In the genomic region with DNA sequence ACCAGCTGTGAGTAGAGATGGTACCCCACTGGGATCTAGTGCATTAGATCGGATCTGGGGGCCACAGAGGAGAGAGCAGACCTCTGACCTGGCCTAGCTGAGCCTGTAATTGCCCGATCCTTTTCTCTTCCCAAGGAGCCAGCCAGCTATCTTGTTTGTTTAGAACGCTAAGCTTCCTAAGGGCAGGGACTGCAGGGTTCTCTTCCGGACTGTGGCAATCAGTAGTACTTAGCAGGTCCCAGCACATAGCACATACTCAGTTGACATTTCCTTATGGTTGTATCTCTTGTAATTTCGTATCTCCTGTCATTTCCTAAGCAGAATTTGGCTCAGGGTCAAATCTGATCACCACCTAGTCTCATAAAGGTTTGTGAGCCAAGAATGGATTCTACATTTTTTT, we compare ENCODE assay signal across 27 mouse cellular contexts.
A peak's percentile ranks its signal among the peaks of the same experiment; 100 is the strongest.
DNase-seq lines count a peak whose midpoint lies in the region; ATAC-seq and TF ChIP-seq lines count a peak whose summit lies in the region.
"Had no signal": no experiment of that assay in that cellular context is flagged by ENCODE, and none has a peak within 500 bp of the region (broad histone marks: within the 10 kb centered on the region; RNA-seq: fewer than 3 reads in every experiment).

No protein-coding gene starts in this region.

- DNase-seq in liver, adult 2 months (ENCODE audit: extremely low read depth, low read depth, low spot score): peak; percentile 78
- DNase-seq in liver, embryonic 11.5 days (ENCODE audit: low spot score): no peak
- DNase-seq in lung, postnatal 10 days: peak; percentile 10
- no peak for DNase-seq in lung, adult 2 months
- no peak for DNase-seq in thymus, postnatal 14 days
- no peak for DNase-seq in natural killer cell, adult 2 months (ENCODE audit: low spot score in 2 of 2)
- DNase-seq: adrenal gland, adult 8-10 months; cerebellum, adult 8-10 months; cerebellum, postnatal 25 days; forebrain, postnatal 0 days; gastrocnemius, postnatal 10 days; kidney, adult 2 months; kidney, postnatal 4 days; midbrain, embryonic 14.5 days; retina, postnatal 1 day; right cerebral cortex, postnatal 14 days; thymus, adult 18-20 months; thymus, postnatal 36 days had no signal

- H3K4me3 ChIP-seq in liver, adult 2 months (ENCODE audit: insufficient read depth, low read depth, low read length): no peak overlapping the region
- H3K4me3 ChIP-seq in liver, embryonic 11.5 days (ENCODE audit: low read depth, low read length): no peak overlapping the region
- H3K4me3 ChIP-seq in lung, adult 2 months (replicated peaks; ENCODE audit: extremely low read depth, low read depth, low read length): no peak overlapping the region
- H3K4me3 ChIP-seq in liver, embryonic 15.5 days (replicated peaks): no peak overlapping the region
- H3K4me3 ChIP-seq: embryonic facial prominence, embryonic 10.5 days; embryonic facial prominence, embryonic 15.5 days; forebrain, embryonic 12.5 days; heart, embryonic 15.5 days; limb, embryonic 10.5 days; limb, embryonic 15.5 days; neural tube, embryonic 15.5 days had no signal

- no peaks in the 10 kb centered on the region for H3K36me3 ChIP-seq in liver, adult 2 months (ENCODE audit: control insufficient read depth, insufficient read depth, low read length)
- H3K36me3 ChIP-seq in liver, embryonic 11.5 days (ENCODE audit: control insufficient read depth, insufficient read depth, low read length): no peaks in the 10 kb centered on the region
- H3K36me3 ChIP-seq in liver, embryonic 15.5 days (replicated peaks): no peaks in the 10 kb centered on the region
- H3K36me3 ChIP-seq: embryonic facial prominence, embryonic 10.5 days; embryonic facial prominence, embryonic 15.5 days; forebrain, embryonic 12.5 days; heart, embryonic 15.5 days; limb, embryonic 10.5 days; limb, embryonic 15.5 days; neural tube, embryonic 15.5 days had no signal

- peaks cover 29% of the 10 kb centered on the region for H3K4me1 ChIP-seq in liver, adult 2 months (ENCODE audit: control insufficient read depth, insufficient read depth, low read length)
- peaks cover 15% of the 10 kb centered on the region; the same call in 1 of the 2 replicates for H3K4me1 ChIP-seq in liver, embryonic 11.5 days (replicated peaks; ENCODE audit: control insufficient read depth, insufficient read depth, low read length)
- peaks cover 28% of the 10 kb centered on the region for H3K4me1 ChIP-seq in lung, adult 2 months (ENCODE audit: control insufficient read depth, insufficient read depth, low read length)
- H3K4me1 ChIP-seq in liver, embryonic 15.5 days (replicated peaks): peaks cover 22% of the 10 kb centered on the region; the same call in 1 of the 2 replicates

- H3K27ac ChIP-seq in liver, adult 2 months (replicated peaks; ENCODE audit: insufficient read depth, low read depth, low read length): peak overlapping the region; percentile 50
- H3K27ac ChIP-seq in liver, embryonic 11.5 days (ENCODE audit: low read depth, low read length): no peak overlapping the region
- peak overlapping the region; percentile 66; the same call in 1 of the 2 replicates for H3K27ac ChIP-seq in liver, embryonic 15.5 days (replicated peaks)
- H3K27ac ChIP-seq: embryonic facial prominence, embryonic 10.5 days; embryonic facial prominence, embryonic 15.5 days; forebrain, embryonic 12.5 days; heart, embryonic 15.5 days; limb, embryonic 10.5 days; limb, embryonic 15.5 days; neural tube, embryonic 15.5 days had no signal

- H3K9ac ChIP-seq in liver, adult 2 months (ENCODE audit: low read depth, low read length): peak overlapping the region; percentile 10; the same call in 1 of the 2 replicates
- no peak overlapping the region for H3K9ac ChIP-seq in liver, embryonic 11.5 days (ENCODE audit: low read depth, low read length)
- H3K9ac ChIP-seq in liver, embryonic 15.5 days: no peak overlapping the region
- H3K9ac ChIP-seq: embryonic facial prominence, embryonic 15.5 days; forebrain, embryonic 12.5 days; forebrain, postnatal 0 days; heart, embryonic 15.5 days; limb, embryonic 15.5 days; neural tube, embryonic 15.5 days had no signal

- H3K4me2 ChIP-seq in liver, embryonic 11.5 days: no peak overlapping the region
- peak overlapping the region; percentile 33 for H3K4me2 ChIP-seq in liver, embryonic 15.5 days
- H3K4me2 ChIP-seq: embryonic facial prominence, embryonic 15.5 days; forebrain, embryonic 12.5 days; heart, embryonic 15.5 days; limb, embryonic 15.5 days; neural tube, embryonic 15.5 days had no signal

- no peaks in the 10 kb centered on the region for H3K9me3 ChIP-seq in liver, embryonic 11.5 days (ENCODE audit: control insufficient read depth, low read length)
- no peaks in the 10 kb centered on the region for H3K9me3 ChIP-seq in liver, embryonic 15.5 days (replicated peaks)
- H3K9me3 ChIP-seq: embryonic facial prominence, embryonic 10.5 days; embryonic facial prominence, embryonic 15.5 days; forebrain, embryonic 12.5 days; heart, embryonic 15.5 days; limb, embryonic 10.5 days; limb, embryonic 15.5 days; neural tube, embryonic 15.5 days had no signal

- no peaks in the 10 kb centered on the region for H3K27me3 ChIP-seq in liver, adult 2 months (ENCODE audit: control insufficient read depth, insufficient read depth, low read length)
- H3K27me3 ChIP-seq in liver, embryonic 11.5 days (replicated peaks; ENCODE audit: control insufficient read depth, insufficient read depth, low read length): no peaks in the 10 kb centered on the region
- no peaks in the 10 kb centered on the region for H3K27me3 ChIP-seq in liver, embryonic 15.5 days
- H3K27me3 ChIP-seq: embryonic facial prominence, embryonic 15.5 days; heart, embryonic 15.5 days; limb, embryonic 15.5 days had no signal

- no peak for TF ChIP-seq POLR2A in liver, adult 2 months (IDR thresholded peaks at IDR 0.05; ENCODE audit: extremely low read depth, insufficient read depth, low read length)
- TF ChIP-seq POLR2A in lung, adult 2 months (IDR thresholded peaks at IDR 0.05; ENCODE audit: borderline replicate concordance, extremely low read depth, low read depth, low read length): no peak

- TF ChIP-seq CTCF in liver, adult 2 months (IDR thresholded peaks at IDR 0.05; ENCODE audit: low read depth, low read length): no peak
- TF ChIP-seq CTCF in lung, adult 2 months (IDR thresholded peaks at IDR 0.05; ENCODE audit: insufficient read depth, low read length): no peak

- 10% methylated on average over 5 of the region's 5 CpGs for WGBS in liver, adult 2 months
- 50% methylated on average over 5 of the region's 5 CpGs for WGBS in liver, embryonic 11.5 days
- WGBS in lung, adult 2 months: 47% methylated on average over 5 of the region's 5 CpGs
- WGBS in liver, embryonic 15.5 days (ENCODE audit: insufficient replicate concordance): 33% methylated on average over 5 of the region's 5 CpGs

- ATAC-seq in liver, embryonic 11.5 days (replicated peaks; ENCODE audit: low FRiP score): no peak
- ATAC-seq in liver, embryonic 15.5 days (ENCODE audit: insufficient read depth): no peak
- ATAC-seq: forebrain, postnatal 0 days; hindbrain, embryonic 16.5 days had no signal

- H3K79me2 ChIP-seq in liver, adult 2 months (ENCODE audit: control insufficient read depth, insufficient read depth, low read length): no peaks in the 10 kb centered on the region

Comparison
In these comparisons a context has a peak if more than half of its experiments do, and no peak if none do; other contexts are left out.
1. DNase-seq: peak in liver, adult 2 months (single experiment) and lung, postnatal 10 days (single experiment); none in liver, embryonic 11.5 days (single experiment), lung, adult 2 months (single experiment), thymus, postnatal 14 days (single experiment) and natural killer cell, adult 2 months (0 of 2).